Mouse (Mus musculus): Measurements from ENCODE around the gene Lpo. TPM values are rescaled to one million over a fixed set of nuclear protein-coding genes. Genes with fewer than 3 reads are reported as not detected.

The Lpo gene
- polyA plus RNA-seq, 1 experiment from 2014 or later, result 0.25 TPM

- no peaks in the 10 kb centered on the region for H3K36me3 ChIP-seq (replicated peaks)
- H3K4me1 ChIP-seq, result no peaks in the 10 kb centered on the region
- no peaks in the 10 kb centered on the region for H3K9me3 ChIP-seq
- no peak overlapping the region for H3K27ac ChIP-seq (replicated peaks)
- no peak overlapping the region for H3K4me3 ChIP-seq
- no peaks in the 10 kb centered on the region for H3K27me3 ChIP-seq (replicated peaks; ENCODE audit: low read depth, poor library complexity, severe bottlenecking)
- DNase-seq (ENCODE audit: low spot score), result no peak
- 87% methylated on average over 12 of the region's 12 CpGs for WGBS
Observed at GRCm38 (mm10) chr11:87846968-87847600, 19.0 kb upstream of the Lpo start.

DNA sequence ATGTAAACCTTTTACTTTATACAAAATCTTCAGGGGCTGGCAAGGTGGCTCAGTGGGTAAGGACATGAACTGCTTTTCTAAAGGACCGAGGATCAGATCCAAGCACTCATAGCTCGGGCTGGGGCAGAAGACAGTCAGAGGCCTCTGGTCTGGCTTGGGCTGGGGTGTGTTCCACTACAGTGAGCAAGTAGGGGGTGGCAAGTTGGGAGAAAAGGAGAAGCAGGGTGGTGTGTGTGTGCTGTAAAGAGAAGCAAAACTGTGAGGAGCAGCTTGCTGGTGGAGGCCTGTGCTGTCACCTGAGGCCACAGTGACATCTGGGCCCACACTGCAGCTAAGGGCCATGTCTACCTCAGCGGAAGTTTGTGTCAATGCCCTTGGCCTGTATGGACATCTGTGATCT is 13.3 kb upstream of the Lpo start:
- no peaks in the 10 kb centered on the region for H3K4me1 ChIP-seq
- no peaks in the 10 kb centered on the region for H3K36me3 ChIP-seq (replicated peaks)
- no peak for DNase-seq (ENCODE audit: low spot score)
- no peaks in the 10 kb centered on the region for H3K27me3 ChIP-seq (replicated peaks; ENCODE audit: low read depth, poor library complexity, severe bottlenecking)
- WGBS, result 81% methylated on average over 3 of the region's 3 CpGs
- H3K9me3 ChIP-seq, result no peaks in the 10 kb centered on the region
- H3K27ac ChIP-seq (replicated peaks), result no peak overlapping the region
- H3K4me3 ChIP-seq, result no peak overlapping the region

- WGBS, result 91% methylated on average over 8 of the region's 8 CpGs
- no peaks in the 10 kb centered on the region for H3K9me3 ChIP-seq
- no peak overlapping the region for H3K4me3 ChIP-seq
- H3K4me1 ChIP-seq, result no peaks in the 10 kb centered on the region
- H3K36me3 ChIP-seq (replicated peaks), result no peaks in the 10 kb centered on the region
- H3K27me3 ChIP-seq (replicated peaks; ENCODE audit: low read depth, poor library complexity, severe bottlenecking), result no peaks in the 10 kb centered on the region
- no peak for DNase-seq (ENCODE audit: low spot score)
- no peak overlapping the region for H3K27ac ChIP-seq (replicated peaks)
Observed at GRCm38 (mm10) chr11:87840676-87841075, 12.6 kb upstream of the Lpo start.

- H3K36me3 ChIP-seq (replicated peaks), result no peaks in the 10 kb centered on the region
- H3K9me3 ChIP-seq, result no peaks in the 10 kb centered on the region
- WGBS, result 25% methylated on average over 5 of the region's 5 CpGs
- peaks cover 19% of the 10 kb centered on the region for H3K27me3 ChIP-seq (replicated peaks; ENCODE audit: low read depth, poor library complexity, severe bottlenecking)
- H3K27ac ChIP-seq (replicated peaks), result no peak overlapping the region
- DNase-seq (ENCODE audit: low spot score), result no peak
- peaks cover 25% of the 10 kb centered on the region for H3K4me1 ChIP-seq
- no peak overlapping the region for H3K4me3 ChIP-seq
Observed at GRCm38 (mm10) chr11:87821502-87821901, 6.6 kb downstream of the Lpo start.

DNA sequence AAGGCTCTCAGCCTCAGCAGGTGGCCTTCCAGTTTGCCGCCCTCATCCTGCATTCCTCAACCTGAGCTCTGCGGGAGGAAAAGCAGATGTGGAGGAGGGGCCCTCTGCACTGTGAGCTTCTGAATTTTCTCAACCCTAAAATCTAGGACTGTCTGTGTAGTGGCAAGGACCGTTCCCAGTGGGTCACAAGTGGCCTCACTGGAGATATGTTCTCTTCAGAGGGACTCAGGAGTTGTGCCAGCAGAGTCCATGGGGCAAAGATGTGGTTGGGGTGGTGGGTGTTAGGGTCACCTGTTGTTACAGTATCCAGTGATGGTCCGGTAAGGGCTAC is 10.7 kb downstream of the Lpo start:
- Histone ChIP-seq H3K36me3 (replicated peaks) (no peaks in the 10 kb centered on the region), H3K4me3 (peak overlapping the region; percentile 58), H3K9me3 (no peaks in the 10 kb centered on the region), H3K27ac (replicated peaks) (peak overlapping the region; percentile 66; the same call in 1 of the 2 replicates), H3K4me1 (peaks cover 25% of the 10 kb centered on the region), H3K27me3 (replicated peaks; ENCODE audit: low read depth, poor library complexity, severe bottlenecking) (peaks cover 28% of the 10 kb centered on the region)
- WGBS, result 28% methylated on average over 4 of the region's 4 CpGs
- DNase-seq (ENCODE audit: low spot score), result no peak

DNA sequence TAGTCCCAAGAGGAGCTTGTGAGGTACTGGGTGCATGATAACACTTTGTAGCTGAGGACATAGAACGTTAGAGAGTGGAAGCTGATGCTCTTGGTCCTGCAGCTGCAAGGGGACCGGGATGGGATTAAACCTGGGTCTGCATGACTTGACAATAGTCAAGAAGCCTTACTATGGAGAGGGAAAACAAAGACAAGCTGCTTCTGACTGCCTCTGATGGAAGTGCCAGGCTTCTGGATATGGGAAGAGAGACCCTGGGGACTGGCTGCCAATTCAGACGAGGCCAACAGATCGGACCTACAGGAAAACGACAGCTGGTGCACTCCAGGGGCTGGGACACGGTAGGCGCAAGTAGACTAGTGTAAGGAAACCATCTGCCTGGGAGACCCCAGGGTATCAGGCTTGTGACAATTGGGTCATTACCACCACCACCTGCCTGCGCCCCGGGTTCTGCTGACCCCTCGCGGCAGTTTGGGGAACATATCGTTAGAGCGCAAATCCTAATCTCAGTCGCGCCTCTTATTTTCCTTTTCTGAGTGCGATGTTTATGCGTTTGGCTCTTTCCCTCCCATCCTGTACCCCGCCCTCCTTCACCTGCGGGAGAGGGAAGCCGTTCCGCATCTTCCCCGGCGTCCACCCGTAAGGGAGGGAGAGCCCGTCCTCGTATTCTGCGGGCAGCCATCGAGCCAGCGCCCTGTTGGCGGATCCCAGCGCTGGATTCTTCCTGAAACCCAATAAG is 11.2 kb downstream of the Lpo start:
- Histone ChIP-seq H3K27ac (replicated peaks) (peak overlapping the region; percentile 66; the same call in 1 of the 2 replicates), H3K9me3 (no peaks in the 10 kb centered on the region), H3K27me3 (replicated peaks; ENCODE audit: low read depth, poor library complexity, severe bottlenecking) (peaks cover 28% of the 10 kb centered on the region), H3K4me1 (peaks cover 24% of the 10 kb centered on the region), H3K4me3 (peak overlapping the region; percentile 58), H3K36me3 (replicated peaks) (no peaks in the 10 kb centered on the region)
- DNase-seq (ENCODE audit: low spot score), result peak; percentile 68
- WGBS, result 3% methylated on average over 31 of the region's 31 CpGs

DNA sequence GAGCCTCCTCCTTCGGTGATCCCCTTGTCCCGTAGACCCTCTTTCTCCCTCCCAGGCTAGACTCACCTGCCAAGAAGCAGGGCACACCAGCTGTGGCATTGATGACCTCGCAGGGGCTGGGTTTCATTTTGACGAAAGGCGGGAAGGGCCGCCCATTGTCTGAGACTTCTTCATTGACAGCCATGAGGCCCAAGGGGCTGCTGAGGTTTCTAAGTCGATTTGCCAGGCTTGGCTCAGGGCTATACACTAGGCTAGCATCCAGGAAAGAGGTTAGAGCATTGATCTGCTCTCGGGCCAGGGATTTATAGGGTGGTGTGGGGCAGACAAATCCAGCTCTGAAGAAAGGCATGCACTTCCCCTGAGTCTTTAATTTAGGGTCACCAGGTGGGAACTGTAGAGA is 13.3 kb downstream of the Lpo start:
- DNase-seq (ENCODE audit: low spot score), result no peak
- H3K4me3 ChIP-seq, result no peak overlapping the region
- no peaks in the 10 kb centered on the region for H3K9me3 ChIP-seq
- no peaks in the 10 kb centered on the region for H3K36me3 ChIP-seq (replicated peaks)
- H3K4me1 ChIP-seq, result peaks cover 19% of the 10 kb centered on the region
- H3K27me3 ChIP-seq (replicated peaks; ENCODE audit: low read depth, poor library complexity, severe bottlenecking), result peaks cover 28% of the 10 kb centered on the region
- no peak overlapping the region for H3K27ac ChIP-seq (replicated peaks)
- 75% methylated on average over 8 of the region's 8 CpGs for WGBS

DNA sequence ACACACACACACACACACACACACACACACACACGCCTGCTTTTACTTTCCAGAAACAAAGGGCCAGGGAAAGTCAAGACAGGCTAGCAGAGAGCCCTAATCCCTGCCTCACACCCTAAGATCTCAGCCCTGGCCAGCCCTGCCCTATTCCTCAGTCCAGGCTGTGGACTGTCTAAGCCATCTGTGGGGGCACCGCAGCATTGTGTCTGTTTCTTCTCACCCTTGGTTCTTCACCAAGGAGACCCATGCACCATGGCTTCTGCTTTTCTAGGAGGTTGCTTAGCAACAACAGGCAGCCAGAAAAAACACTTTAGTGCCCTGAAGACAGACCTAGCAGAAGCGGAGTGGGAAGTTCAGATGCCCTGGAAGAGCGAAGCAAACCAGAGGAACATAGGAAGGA is 16.7 kb downstream of the Lpo start:
- H3K27ac ChIP-seq (replicated peaks), result no peak overlapping the region
- no peaks in the 10 kb centered on the region for H3K36me3 ChIP-seq (replicated peaks)

GRCm38 (mm10) chr11:87808236-87808635 is 19.9 kb downstream of the Lpo start:
- H3K9me3 ChIP-seq, result no peaks in the 10 kb centered on the region

More for the DNA sequence above, 16.7 kb downstream of the Lpo start:
- Histone ChIP-seq H3K27me3 (replicated peaks; ENCODE audit: low read depth, poor library complexity, severe bottlenecking) (peaks cover 9% of the 10 kb centered on the region), H3K9me3 (no peaks in the 10 kb centered on the region), H3K4me1 (peaks cover 6% of the 10 kb centered on the region), H3K4me3 (no peak overlapping the region)
- no peak for DNase-seq (ENCODE audit: low spot score)
- WGBS, result 67% methylated on average over 4 of the region's 4 CpGs

GRCm38 (mm10) chr11:87807433-87807832 is 20.7 kb downstream of the Lpo start:
- DNase-seq (ENCODE audit: low spot score), result no peak
- Histone ChIP-seq H3K36me3 (replicated peaks) (no peaks in the 10 kb centered on the region), H3K27me3 (replicated peaks; ENCODE audit: low read depth, poor library complexity, severe bottlenecking) (no peaks in the 10 kb centered on the region), H3K27ac (replicated peaks) (no peak overlapping the region), H3K9me3 (no peaks in the 10 kb centered on the region), H3K4me1 (peaks cover 6% of the 10 kb centered on the region), H3K4me3 (no peak overlapping the region)
- 82% methylated on average over 6 of the region's 6 CpGs for WGBS

More at GRCm38 (mm10) chr11:87808236-87808635, 19.9 kb downstream of the Lpo start:
- Histone ChIP-seq H3K27ac (replicated peaks) (no peak overlapping the region), H3K36me3 (replicated peaks) (no peaks in the 10 kb centered on the region), H3K4me3 (no peak overlapping the region), H3K27me3 (replicated peaks; ENCODE audit: low read depth, poor library complexity, severe bottlenecking) (no peaks in the 10 kb centered on the region), H3K4me1 (peaks cover 6% of the 10 kb centered on the region)
- 85% methylated on average over 7 of the region's 7 CpGs for WGBS
- no peak for DNase-seq (ENCODE audit: low spot score)

- Histone ChIP-seq H3K27ac (replicated peaks) (no peak overlapping the region), H3K27me3 (replicated peaks; ENCODE audit: low read depth, poor library complexity, severe bottlenecking) (no peaks in the 10 kb centered on the region), H3K36me3 (replicated peaks) (no peaks in the 10 kb centered on the region), H3K4me3 (no peak overlapping the region), H3K4me1 (0 out of 2 replicates have a peak, but pooled peaks cover 1% of the 10 kb centered on the region), H3K9me3 (no peaks in the 10 kb centered on the region)
- peak; percentile 32 for DNase-seq (ENCODE audit: low spot score)
- WGBS, result 74% methylated on average over 1 of the region's 1 CpGs
Observed at GRCm38 (mm10) chr11:87805448-87805847, 22.6 kb downstream of the Lpo start.

DNA sequence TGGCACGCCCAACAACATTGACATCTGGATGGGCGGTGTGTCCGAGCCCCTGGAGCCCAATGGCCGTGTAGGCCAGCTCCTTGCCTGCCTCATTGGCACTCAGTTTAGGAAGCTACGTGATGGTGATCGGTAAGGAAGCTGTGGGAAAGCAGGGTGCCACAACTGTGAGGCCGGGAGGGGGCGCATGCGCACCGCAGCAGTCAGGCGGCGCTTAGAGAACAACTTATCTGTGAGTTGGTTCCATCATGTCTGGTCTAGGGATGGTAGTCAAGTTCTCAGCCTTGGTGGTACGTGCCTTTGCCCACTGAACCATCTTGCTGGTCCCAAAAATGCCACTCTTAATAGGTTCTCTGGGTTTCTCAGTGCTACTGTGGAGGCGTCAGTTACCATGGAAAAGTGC is 25.5 kb downstream of the Lpo start:
- peak; percentile 53 for DNase-seq (ENCODE audit: low spot score)
- 50% methylated on average over 14 of the region's 14 CpGs for WGBS

DNA sequence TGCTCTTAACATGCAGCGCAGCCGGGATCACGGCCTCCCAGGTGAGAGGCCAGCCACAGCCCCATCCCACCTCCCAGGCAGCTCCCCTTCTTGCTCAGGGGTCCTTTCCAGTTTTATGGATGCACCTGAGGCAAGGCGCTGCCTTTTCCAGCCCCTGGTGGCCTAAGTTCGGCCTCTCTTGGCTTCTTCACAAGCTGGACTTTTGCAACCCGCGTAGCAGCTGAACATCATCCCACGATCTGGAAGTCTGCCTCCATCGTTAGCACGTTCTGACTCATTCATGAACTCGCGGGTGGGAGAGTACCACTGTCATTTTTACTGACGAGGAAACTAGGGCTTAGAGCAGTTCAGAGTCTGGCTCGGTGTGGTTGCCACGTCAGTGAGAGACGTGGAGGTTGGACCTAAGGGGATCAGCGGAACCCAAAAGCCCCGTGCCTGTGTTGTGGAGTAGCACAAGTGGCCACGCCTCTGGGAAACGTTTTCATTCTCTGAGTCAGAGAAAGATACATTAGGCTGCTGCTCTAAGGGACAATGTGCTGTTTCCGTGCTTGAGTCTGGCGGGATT is 26.3 kb downstream of the Lpo start:
- 89% methylated on average over 22 of the region's 22 CpGs for WGBS

More for the DNA sequence above, 25.5 kb downstream of the Lpo start:
- Histone ChIP-seq H3K4me1 (peaks cover 6% of the 10 kb centered on the region; the same call in 1 of the 2 replicates), H3K9me3 (no peaks in the 10 kb centered on the region), H3K27ac (replicated peaks) (no peak overlapping the region), H3K36me3 (replicated peaks) (no peaks in the 10 kb centered on the region), H3K27me3 (replicated peaks; ENCODE audit: low read depth, poor library complexity, severe bottlenecking) (0 out of 2 replicates have a peak, but pooled peaks cover 5% of the 10 kb centered on the region), H3K4me3 (no peak overlapping the region)

More for the DNA sequence above, 26.3 kb downstream of the Lpo start:
- Histone ChIP-seq H3K9me3 (no peaks in the 10 kb centered on the region), H3K27me3 (replicated peaks; ENCODE audit: low read depth, poor library complexity, severe bottlenecking) (0 out of 2 replicates have a peak, but pooled peaks cover 5% of the 10 kb centered on the region), H3K36me3 (replicated peaks) (no peaks in the 10 kb centered on the region), H3K4me1 (peaks cover 12% of the 10 kb centered on the region; the same call in 1 of the 2 replicates), H3K27ac (replicated peaks) (no peak overlapping the region), H3K4me3 (no peak overlapping the region)
- no peak for DNase-seq (ENCODE audit: low spot score)
